Mouse (Mus musculus) megakaryocyte, embryonic 14.5 days (primary cell): ENCODE results near the gene Hes1.

Experiments used
- FLI1 ChIP-seq: IDR thresholded peaks from 2 replicates; pipeline ENCODE4 v1.6.1; 2012; ENCODE audit warnings: low read length, inconsistent platforms, mixed read lengths
- GATA1 ChIP-seq: IDR thresholded peaks from 3 replicates; pipeline ENCODE4 v1.6.1; 2012; ENCODE audit warnings: mixed read lengths, low read length, inconsistent platforms, borderline replicate concordance

DNA sequence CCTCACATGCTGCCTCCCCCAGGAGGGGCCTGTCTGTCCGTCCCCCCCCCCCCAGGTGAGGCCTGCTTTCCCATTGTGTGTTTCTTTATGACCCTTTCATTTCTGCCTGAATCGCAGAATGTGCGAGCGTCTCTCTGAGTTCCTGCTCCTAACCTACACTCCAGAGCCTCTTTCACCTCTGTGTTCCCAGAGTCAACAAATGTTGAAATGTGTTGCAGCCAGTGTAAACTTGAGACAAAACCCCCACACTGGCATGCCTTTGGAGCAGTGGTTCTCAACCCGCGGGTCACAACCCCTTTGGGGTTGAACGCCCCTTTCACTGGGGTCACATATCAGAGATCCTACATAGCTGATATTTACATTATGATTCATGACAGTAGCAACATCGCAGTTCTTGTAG is 49.6 kb downstream of the Hes1 start:
- TF ChIP-seq FLI1 (no peak), GATA1 (no peak)
